Mouse (Mus musculus) forebrain, embryonic 14.5 days (tissue): ENCODE results near the gene Fgfr2. TPM values are rescaled to one million over a fixed set of nuclear protein-coding genes. Genes with fewer than 3 reads are reported as not detected.

Experiments
- ATAC-seq: fragments of 200-750 bp; cut with Nextera tagmentation; 2 replicates; pipeline ENCODE4 v1.8.0; 2017; ENCODE audit warnings: mild to moderate bottlenecking, moderate library complexity
- DNase-seq: peaks from one replicate; pipeline ENCODE4 v3.0.0-alpha.2; 2015; ENCODE audit warnings: low spot score
- H3K27ac ChIP-seq: fragments of 300-500 bp; sonication (generic); 2 replicates; pipeline ENCODE4 v1.5.1; 2014; ENCODE audit warnings: low read depth, mild to moderate bottlenecking, control low read depth, low read length, moderate library complexity
- H3K27me3 ChIP-seq: fragments of 300-500 bp; sonication (generic); replicated peaks from 2 replicates; pipeline ENCODE4 v1.6.1; 2014; ENCODE audit warnings: low read length, control low read depth, mixed read lengths; ENCODE audit not compliant: control insufficient read depth, insufficient read depth
- H3K36me3 ChIP-seq: fragments of 300-500 bp; sonication (generic); 2 replicates; pipeline ENCODE4 v1.6.1; 2014; ENCODE audit warnings: low read length, control low read depth; ENCODE audit not compliant: control insufficient read depth, insufficient read depth
- H3K4me1 ChIP-seq: fragments of 300-500 bp; sonication (generic); 2 replicates; pipeline ENCODE4 v1.6.1; 2014; ENCODE audit warnings: antibody characterized with exemption, low read length, control low read depth; ENCODE audit not compliant: control insufficient read depth, insufficient read depth
- H3K4me2 ChIP-seq: fragments of 300-500 bp; sonication (generic); 2 replicates; pipeline ENCODE4 v1.6.1; 2014; ENCODE audit warnings: mild to moderate bottlenecking, control low read depth, low read length
- H3K4me3 ChIP-seq: fragments of 300-500 bp; sonication (generic); 2 replicates; pipeline ENCODE4 v1.5.1; 2014; ENCODE audit warnings: low read depth, low read length, control low read depth
- H3K9ac ChIP-seq: fragments of 300-500 bp; sonication (generic); 2 replicates; pipeline ENCODE4 v1.6.1; 2014; ENCODE audit warnings: mild to moderate bottlenecking, low read length, control low read depth, moderate library complexity
- H3K9me3 ChIP-seq: fragments of 300-500 bp; sonication (generic); replicated peaks from 2 replicates; pipeline ENCODE4 v1.6.1; 2016; ENCODE audit warnings: low read length, control low read depth, mixed read lengths; ENCODE audit not compliant: control insufficient read depth
- WGBS: fragments of 180-500 bp; shearing (Covaris S2); extraction: QIAGEN DNeasy Blood & Tissue Kit; methylation state at CpG from one replicate; pipeline ENCODE4 v1.1.7; 2014; 5-methylcytosine and 5-hydroxymethylcytosine counted together
- polyA plus RNA-seq: library from polyadenylated mRNA; unstranded; fragments of >200 nt; fragmentation: Nextera tagmentation; extraction: Ambion mirVana; gene quantifications from 2 replicates; pipeline ENCODE4 v1.2.1, GENCODE M21; 2014

Gene Fgfr2
- polyA plus RNA-seq, 1 experiment from 2014 or later = 35.9 TPM

DNA sequence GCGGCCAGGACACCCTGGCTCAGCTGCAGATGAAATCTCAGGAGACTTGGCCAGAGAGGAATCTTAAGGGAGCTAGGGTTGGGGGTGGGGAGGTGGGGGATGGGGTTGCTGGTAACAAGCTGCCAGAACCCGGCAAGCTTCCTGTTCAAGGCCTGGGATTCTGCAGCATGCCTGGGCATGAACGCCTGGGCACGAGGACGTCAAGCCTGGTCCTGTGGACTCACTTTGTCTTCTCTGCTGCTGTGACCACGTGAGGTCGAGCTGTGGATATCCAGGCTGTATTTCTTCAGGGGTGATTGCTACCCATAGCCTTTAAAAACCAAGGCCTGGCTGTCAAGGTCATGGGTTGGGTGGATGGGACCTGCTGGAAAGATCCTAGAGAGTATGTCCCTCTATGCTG lies 117.4 kb downstream of the Fgfr2 start:
- no peaks in the 10 kb centered on the region for H3K27me3 ChIP-seq
- H3K9me3 ChIP-seq = no peaks in the 10 kb centered on the region
- DNase-seq (no peak), ATAC-seq (no peak)
- H3K27ac ChIP-seq = peak overlapping the region; percentile 5; the same call in 1 of the 2 replicates
- no peak overlapping the region for H3K9ac ChIP-seq
- 0 out of 2 replicates have a peak, but pooled peaks cover 3% of the 10 kb centered on the region for H3K36me3 ChIP-seq
- 86% methylated on average over 7 of the region's 7 CpGs for WGBS
- peaks cover 8% of the 10 kb centered on the region for H3K4me1 ChIP-seq
- H3K4me2 ChIP-seq = no peak overlapping the region
- H3K4me3 ChIP-seq = no peak overlapping the region

DNA sequence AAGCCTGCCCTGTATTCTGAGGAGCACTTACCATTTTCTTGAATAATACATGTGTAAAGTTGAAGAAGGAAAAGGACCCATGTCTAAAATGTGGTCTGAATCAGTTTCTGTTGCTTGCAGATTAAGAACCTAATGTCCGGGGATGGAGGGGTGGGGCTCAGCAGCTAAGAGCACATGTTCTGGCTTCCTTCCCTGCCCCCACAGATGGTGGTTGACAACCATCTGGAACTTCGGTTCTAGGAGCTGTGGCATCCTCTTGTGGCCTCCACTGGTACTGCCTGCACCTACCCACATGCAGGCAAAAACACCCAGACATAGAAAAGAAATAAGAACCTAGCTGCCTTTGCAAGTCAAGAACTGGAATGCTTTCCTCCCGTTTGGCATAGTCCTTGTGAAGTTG lies 119.7 kb downstream of the Fgfr2 start:
- Histone ChIP-seq H3K27ac (peak overlapping the region; percentile 39; the same call in 1 of the 2 replicates), H3K27me3 (no peaks in the 10 kb centered on the region), H3K4me2 (no peak overlapping the region), H3K9ac (no peak overlapping the region), H3K4me1 (peaks cover 2% of the 10 kb centered on the region; the same call in 1 of the 2 replicates), H3K9me3 (no peaks in the 10 kb centered on the region), H3K4me3 (no peak overlapping the region), H3K36me3 (peaks cover 9% of the 10 kb centered on the region)
- ATAC-seq = peak; percentile 65
- 26% methylated on average over 3 of the region's 3 CpGs for WGBS
- peak; percentile 90 for DNase-seq

DNA sequence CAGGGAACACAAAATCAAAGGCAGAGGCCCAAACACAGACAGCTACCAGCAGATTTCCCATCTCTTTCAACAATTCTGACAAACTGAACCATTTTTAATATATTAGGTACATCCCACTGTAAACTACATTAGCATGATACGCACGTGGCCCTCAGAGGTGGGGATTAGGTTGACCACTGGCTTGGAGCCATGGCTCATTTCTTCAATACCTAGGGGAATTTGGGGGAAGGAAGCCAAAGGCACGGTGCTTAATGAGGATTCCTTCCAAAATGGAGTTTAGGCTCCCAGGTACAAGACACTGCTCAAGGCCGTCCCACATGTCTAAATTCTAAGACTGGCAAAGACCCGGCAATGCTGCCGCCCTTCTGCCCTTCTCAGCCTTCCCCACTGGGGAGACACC lies 120.9 kb downstream of the Fgfr2 start:
- 86% methylated on average over 6 of the region's 6 CpGs for WGBS
- Histone ChIP-seq H3K36me3 (peaks cover 20% of the 10 kb centered on the region), H3K27ac (no peak overlapping the region), H3K27me3 (no peaks in the 10 kb centered on the region), H3K4me3 (no peak overlapping the region), H3K4me1 (no peaks in the 10 kb centered on the region; the same call in 1 of the 2 replicates), H3K9ac (no peak overlapping the region), H3K9me3 (no peaks in the 10 kb centered on the region), H3K4me2 (no peak overlapping the region)
- ATAC-seq = no peak
- no peak for DNase-seq

DNA sequence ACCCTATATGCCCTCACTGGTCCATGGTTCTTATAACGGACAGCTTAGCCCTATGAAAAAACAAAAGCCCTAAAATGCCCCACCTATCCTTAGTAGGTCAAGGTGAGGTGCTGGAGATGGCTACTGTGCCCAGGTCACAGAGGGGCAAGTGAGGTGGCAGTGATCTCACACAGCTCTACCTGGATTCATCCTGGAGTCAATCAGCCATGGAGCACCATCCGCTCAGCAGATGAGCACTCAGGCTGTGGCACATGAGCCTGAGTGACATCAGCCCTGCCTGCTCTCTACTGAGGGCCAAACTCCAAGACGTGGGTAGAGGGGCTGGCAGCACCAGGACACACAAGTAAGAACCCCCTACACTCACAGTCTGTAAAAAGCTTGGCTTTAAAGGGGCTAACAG lies 121.8 kb downstream of the Fgfr2 start:
- no peak overlapping the region for H3K4me3 ChIP-seq
- H3K4me2 ChIP-seq = no peak overlapping the region
- no peak overlapping the region for H3K27ac ChIP-seq
- H3K36me3 ChIP-seq = peaks cover 27% of the 10 kb centered on the region
- H3K4me1 ChIP-seq = no peaks in the 10 kb centered on the region; the same call in 1 of the 2 replicates
- no peak overlapping the region for H3K9ac ChIP-seq
- no peaks in the 10 kb centered on the region for H3K9me3 ChIP-seq
- H3K27me3 ChIP-seq = no peaks in the 10 kb centered on the region
- DNase-seq (no peak), ATAC-seq (no peak)
- WGBS = 86% methylated on average over 3 of the region's 3 CpGs

DNA sequence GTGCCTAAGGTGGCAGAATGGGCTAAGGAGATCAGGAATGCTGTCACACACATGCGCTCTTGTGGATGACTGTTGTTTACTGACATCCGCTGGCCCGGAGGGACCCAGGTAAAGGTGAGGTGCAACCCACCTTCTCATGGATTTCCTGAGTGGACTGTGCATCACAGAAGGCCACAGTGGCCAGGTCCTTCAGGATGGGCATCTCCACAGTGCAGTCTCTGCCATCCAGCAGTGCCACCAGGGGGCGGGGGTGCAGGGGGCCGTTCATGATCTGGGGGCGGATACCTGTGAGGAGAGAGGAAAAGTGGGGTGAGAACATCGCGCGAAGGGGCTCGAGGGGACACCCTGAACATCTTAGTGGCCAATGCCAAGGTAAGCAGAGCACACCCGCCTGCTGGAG lies 124.1 kb downstream of the Fgfr2 start:
- no peaks in the 10 kb centered on the region for H3K27me3 ChIP-seq
- ATAC-seq (no peak), DNase-seq (no peak)
- no peak overlapping the region for H3K4me2 ChIP-seq
- 92% methylated on average over 11 of the region's 11 CpGs for WGBS
- H3K27ac ChIP-seq = no peak overlapping the region
- H3K4me3 ChIP-seq = no peak overlapping the region
- H3K4me1 ChIP-seq = no peaks in the 10 kb centered on the region; the same call in 1 of the 2 replicates
- no peaks in the 10 kb centered on the region for H3K9me3 ChIP-seq
- H3K9ac ChIP-seq = no peak overlapping the region
- peaks cover 45% of the 10 kb centered on the region for H3K36me3 ChIP-seq

DNA sequence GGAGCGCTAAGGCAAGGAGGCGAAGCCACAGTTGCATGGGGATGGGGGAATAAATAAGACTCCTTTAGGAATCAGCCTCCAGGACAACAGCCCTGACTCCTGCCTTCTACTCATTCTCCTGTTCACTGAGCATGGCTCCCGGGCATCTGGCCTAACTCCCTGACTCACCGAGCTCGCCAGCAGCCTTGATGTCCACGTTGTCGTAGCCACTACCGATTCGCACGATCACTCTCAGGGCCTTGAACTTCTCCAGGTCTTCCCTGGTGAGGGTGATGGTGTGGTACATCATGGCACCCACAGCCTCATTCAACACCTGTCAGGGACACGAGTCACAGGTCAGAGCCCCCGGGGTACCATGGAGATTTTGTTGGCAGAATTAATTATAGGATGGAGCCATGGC lies 124.5 kb downstream of the Fgfr2 start:
- DNase-seq = no peak
- ATAC-seq = no peak
- Histone ChIP-seq H3K4me1 (no peaks in the 10 kb centered on the region), H3K9me3 (no peaks in the 10 kb centered on the region), H3K27me3 (no peaks in the 10 kb centered on the region), H3K4me3 (no peak overlapping the region), H3K4me2 (no peak overlapping the region), H3K27ac (no peak overlapping the region), H3K36me3 (peaks cover 49% of the 10 kb centered on the region), H3K9ac (no peak overlapping the region)
- WGBS = 96% methylated on average over 12 of the region's 12 CpGs

DNA sequence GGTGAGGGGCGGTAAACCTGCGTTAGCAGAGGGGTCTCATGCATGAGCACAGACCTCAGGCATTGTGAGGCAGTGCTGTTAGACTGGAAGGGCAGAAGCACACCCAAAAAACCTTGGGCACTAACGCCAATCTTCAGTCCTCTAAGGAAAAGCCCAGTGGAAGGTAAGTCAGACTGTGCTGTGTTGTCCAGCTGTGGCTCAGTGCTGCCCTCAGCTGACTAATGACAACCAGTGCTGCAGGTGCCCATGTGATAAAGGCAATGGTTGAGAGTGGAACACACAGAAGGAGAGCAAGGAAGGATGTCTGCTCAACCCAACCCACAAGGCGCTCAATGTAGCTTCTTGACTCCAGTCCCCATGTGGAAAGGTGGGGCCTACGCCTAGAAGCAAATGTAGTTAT lies 126.8 kb downstream of the Fgfr2 start:
- DNase-seq (no peak), ATAC-seq (no peak; the same call in 1 of the 2 replicates)
- Histone ChIP-seq H3K4me1 (no peaks in the 10 kb centered on the region), H3K36me3 (peaks cover 60% of the 10 kb centered on the region), H3K27me3 (no peaks in the 10 kb centered on the region), H3K4me3 (no peak overlapping the region), H3K9ac (no peak overlapping the region), H3K4me2 (no peak overlapping the region), H3K9me3 (no peaks in the 10 kb centered on the region), H3K27ac (no peak overlapping the region)
- 93% methylated on average over 5 of the region's 5 CpGs for WGBS

DNA sequence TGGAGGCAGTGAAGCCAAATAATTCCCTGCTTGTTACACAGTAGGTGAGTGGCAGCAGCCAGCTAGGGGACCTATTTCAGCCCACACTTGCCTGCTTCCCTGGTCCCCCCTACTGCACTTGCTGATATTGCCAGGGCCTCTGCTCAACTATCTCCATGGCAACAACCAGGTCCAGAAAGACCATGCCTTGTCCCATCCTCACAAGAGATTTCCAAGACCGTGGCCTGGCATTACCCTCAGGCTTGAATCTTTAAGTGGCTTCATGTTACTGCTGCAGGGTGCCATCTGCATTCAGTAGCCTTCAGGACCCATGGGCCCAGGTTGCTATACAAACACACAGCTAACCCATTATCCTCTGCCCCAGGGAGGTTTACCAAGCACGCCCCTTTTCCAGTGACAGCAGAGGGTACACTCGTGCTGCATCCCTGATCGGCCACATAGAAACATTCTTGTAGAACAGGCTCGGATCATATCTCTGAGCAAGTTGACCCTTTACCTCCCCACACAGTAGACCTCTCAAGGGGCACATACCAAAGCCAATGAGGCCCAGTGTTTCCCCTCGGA lies 128.4 kb downstream of the Fgfr2 start:
- ATAC-seq (no peak), DNase-seq (no peak)
- H3K27me3 ChIP-seq = no peaks in the 10 kb centered on the region
- H3K9me3 ChIP-seq = no peaks in the 10 kb centered on the region
- no peak overlapping the region for H3K4me3 ChIP-seq
- WGBS = 77% methylated on average over 6 of the region's 6 CpGs
- no peak overlapping the region for H3K9ac ChIP-seq
- no peak overlapping the region for H3K27ac ChIP-seq
- peaks cover 77% of the 10 kb centered on the region for H3K36me3 ChIP-seq
- H3K4me1 ChIP-seq = no peaks in the 10 kb centered on the region
- H3K4me2 ChIP-seq = no peak overlapping the region

DNA sequence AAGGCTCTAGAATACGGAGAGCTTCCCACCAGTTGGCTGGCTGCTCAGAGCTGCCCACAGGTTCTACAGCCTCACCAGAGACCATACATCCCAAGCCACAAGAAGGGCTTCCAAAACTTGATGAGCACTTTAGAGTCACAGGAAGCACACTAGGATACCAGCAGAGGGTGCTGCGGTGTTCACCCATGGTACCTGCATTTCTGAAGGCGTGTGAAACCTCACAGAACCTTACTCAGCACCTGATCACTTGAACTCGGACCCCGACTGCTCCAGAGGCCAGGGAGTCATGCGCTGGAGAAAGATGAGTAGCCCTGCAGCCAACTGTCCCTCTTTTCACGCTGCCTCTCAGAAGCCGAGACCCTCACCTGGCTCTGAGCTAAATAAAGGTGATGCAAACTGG lies 129.0 kb downstream of the Fgfr2 start:
- Histone ChIP-seq H3K9me3 (no peaks in the 10 kb centered on the region), H3K4me1 (no peaks in the 10 kb centered on the region), H3K4me3 (no peak overlapping the region), H3K27ac (no peak overlapping the region), H3K27me3 (no peaks in the 10 kb centered on the region), H3K4me2 (no peak overlapping the region), H3K9ac (no peak overlapping the region), H3K36me3 (peaks cover 81% of the 10 kb centered on the region)
- WGBS = 88% methylated on average over 8 of the region's 8 CpGs
- no peak for DNase-seq
- ATAC-seq = no peak
